Mouse (Mus musculus) intestine, embryonic 15.5 days (tissue): ENCODE results near the gene Fscn3. TPM values are rescaled to one million over a fixed set of nuclear protein-coding genes. Genes with fewer than 3 reads are reported as not detected.

Experiments used
- ATAC-seq: fragments of 200-750 bp; cut with Nextera tagmentation; 2 replicates; pipeline ENCODE4 v1.8.0; 2017; ENCODE audit warnings: moderate TSS enrichment, moderate library complexity
- H3K27ac ChIP-seq: fragments of 300-500 bp; sonication (generic); 2 replicates; pipeline ENCODE4 v1.5.1; 2015; ENCODE audit warnings: mild to moderate bottlenecking, inconsistent platforms
- H3K27me3 ChIP-seq: fragments of 300-500 bp; sonication (generic); replicated peaks from 2 replicates; pipeline ENCODE4 v1.6.1; 2015; ENCODE audit warnings: inconsistent platforms
- H3K36me3 ChIP-seq: fragments of 300-500 bp; sonication (generic); 2 replicates; pipeline ENCODE4 v1.6.1; 2015; ENCODE audit warnings: inconsistent platforms
- H3K4me1 ChIP-seq: fragments of 300-500 bp; sonication (generic); replicated peaks from 2 replicates; pipeline ENCODE4 v1.6.1; 2015; ENCODE audit warnings: inconsistent platforms
- H3K4me2 ChIP-seq: fragments of 300-500 bp; sonication (generic); replicated peaks from 2 replicates; pipeline ENCODE4 v1.6.1; 2015; ENCODE audit warnings: mild to moderate bottlenecking, inconsistent platforms
- H3K4me3 ChIP-seq: fragments of 300-500 bp; sonication (generic); replicated peaks from 2 replicates; pipeline ENCODE4 v1.5.1; 2015; ENCODE audit warnings: inconsistent platforms
- H3K9ac ChIP-seq: fragments of 300-500 bp; sonication (generic); 2 replicates; pipeline ENCODE4 v1.6.1; 2015; ENCODE audit warnings: inconsistent platforms
- H3K9me3 ChIP-seq: fragments of 300-500 bp; sonication (generic); 2 replicates; pipeline ENCODE4 v1.6.1; 2016; ENCODE audit warnings: inconsistent platforms
- WGBS: fragments of 180-500 bp; shearing (Covaris S2); methylation state at CpG from one replicate; pipeline ENCODE4 v1.1.7; 2015; 5-methylcytosine and 5-hydroxymethylcytosine counted together
- polyA plus RNA-seq: library from polyadenylated mRNA; unstranded; fragments of >200 nt; fragmentation: Nextera tagmentation; extraction: Ambion mirVana; gene quantifications from 2 replicates; pipeline ENCODE4 v1.2.1, GENCODE M21; 2015

The Fscn3 gene
- polyA plus RNA-seq, 1 experiment from 2014 or later = not detected

GRCm38 (mm10) chr6:28430795-28431537, 3.4 kb downstream of the Fscn3 start:
- ATAC-seq = peak; percentile 70
- Histone ChIP-seq H3K9ac (no peak overlapping the region), H3K27me3 (no peaks in the 10 kb centered on the region), H3K36me3 (peaks cover 3% of the 10 kb centered on the region; the same call in 1 of the 2 replicates), H3K4me1 (no peaks in the 10 kb centered on the region), H3K27ac (no peak overlapping the region), H3K4me3 (no peak overlapping the region), H3K4me2 (no peak overlapping the region), H3K9me3 (no peaks in the 10 kb centered on the region)
- 70% methylated on average over 10 of the region's 10 CpGs for WGBS

- no peak overlapping the region for H3K27ac ChIP-seq
- 51% methylated on average over 6 of the region's 6 CpGs for WGBS
- H3K9ac ChIP-seq = no peak overlapping the region
- no peaks in the 10 kb centered on the region for H3K36me3 ChIP-seq
- ATAC-seq = peak; percentile 79
- H3K4me1 ChIP-seq = no peaks in the 10 kb centered on the region
- H3K27me3 ChIP-seq = no peaks in the 10 kb centered on the region
- H3K4me2 ChIP-seq = no peak overlapping the region
- H3K4me3 ChIP-seq = no peak overlapping the region
- H3K9me3 ChIP-seq = no peaks in the 10 kb centered on the region
Measured at GRCm38 (mm10) chr6:28431538-28431855, 3.9 kb downstream of the Fscn3 start.

- H3K9me3 ChIP-seq = no peaks in the 10 kb centered on the region
- no peak overlapping the region for H3K9ac ChIP-seq
- H3K4me1 ChIP-seq = no peaks in the 10 kb centered on the region
- WGBS = 82% methylated on average over 7 of the region's 7 CpGs
- H3K36me3 ChIP-seq = no peaks in the 10 kb centered on the region
- ATAC-seq = no peak
- peaks cover 25% of the 10 kb centered on the region for H3K27me3 ChIP-seq
- no peak overlapping the region for H3K27ac ChIP-seq
- no peak overlapping the region for H3K4me2 ChIP-seq
- H3K4me3 ChIP-seq = no peak overlapping the region
Measured at GRCm38 (mm10) chr6:28447937-28448336, 20.3 kb downstream of the Fscn3 start.

- Histone ChIP-seq H3K27ac (no peak within 1 kb of the TSS), H3K9ac (no peak within 1 kb of the TSS), H3K27me3 (peaks cover 25% of the 10 kb centered on the region), H3K9me3 (no peaks in the 10 kb centered on the region), H3K4me1 (no peaks in the 10 kb centered on the region), H3K4me2 (no peak within 1 kb of the TSS), H3K4me3 (no peak within 1 kb of the TSS), H3K36me3 (no peaks in the 10 kb centered on the region)
- WGBS = 77% methylated on average over 2 of the region's 2 CpGs
- ATAC-seq = no peak
Measured at GRCm38 (mm10) chr6:28449253-28449652, 21.7 kb downstream of the Fscn3 start, which contains the start of gene Pax4. Pax4 (minus strand) TSS chr6:28449353.

GRCm38 (mm10) chr6:28450481-28450880, 22.9 kb downstream of the Fscn3 start:
- WGBS = 18% methylated on average over 5 of the region's 5 CpGs
- Histone ChIP-seq H3K36me3 (no peaks in the 10 kb centered on the region), H3K9ac (no peak overlapping the region), H3K4me3 (no peak overlapping the region), H3K27ac (no peak overlapping the region), H3K27me3 (peaks cover 25% of the 10 kb centered on the region), H3K9me3 (no peaks in the 10 kb centered on the region), H3K4me1 (no peaks in the 10 kb centered on the region), H3K4me2 (no peak overlapping the region)
- ATAC-seq = no peak

GRCm38 (mm10) chr6:28450977-28451376, 23.4 kb downstream of the Fscn3 start:
- WGBS = 2% methylated on average over 12 of the region's 12 CpGs
- H3K4me1 ChIP-seq = no peaks in the 10 kb centered on the region
- H3K36me3 ChIP-seq = no peaks in the 10 kb centered on the region
- H3K27ac ChIP-seq = no peak overlapping the region
- H3K9me3 ChIP-seq = no peaks in the 10 kb centered on the region
- ATAC-seq = no peak
- no peak overlapping the region for H3K9ac ChIP-seq
- no peak overlapping the region for H3K4me2 ChIP-seq
- H3K27me3 ChIP-seq = peaks cover 25% of the 10 kb centered on the region
- H3K4me3 ChIP-seq = no peak overlapping the region

- Histone ChIP-seq H3K4me1 (no peaks in the 10 kb centered on the region), H3K27me3 (no peaks in the 10 kb centered on the region), H3K9me3 (no peaks in the 10 kb centered on the region), H3K9ac (no peak overlapping the region), H3K36me3 (no peaks in the 10 kb centered on the region), H3K27ac (no peak overlapping the region), H3K4me2 (no peak overlapping the region), H3K4me3 (no peak overlapping the region)
- ATAC-seq = no peak
Measured at GRCm38 (mm10) chr6:28459221-28459668, 31.7 kb downstream of the Fscn3 start.

- Histone ChIP-seq H3K9me3 (no peaks in the 10 kb centered on the region), H3K27ac (no peak overlapping the region), H3K4me1 (no peaks in the 10 kb centered on the region), H3K27me3 (no peaks in the 10 kb centered on the region), H3K9ac (no peak overlapping the region), H3K4me2 (no peak overlapping the region), H3K4me3 (no peak overlapping the region), H3K36me3 (no peaks in the 10 kb centered on the region)
- no peak for ATAC-seq
- WGBS = 5% methylated on average over 5 of the region's 5 CpGs
Measured at GRCm38 (mm10) chr6:28460534-28460933, 32.9 kb downstream of the Fscn3 start.

- Histone ChIP-seq H3K4me3 (no peak overlapping the region), H3K27ac (no peak overlapping the region), H3K9me3 (no peaks in the 10 kb centered on the region), H3K36me3 (no peaks in the 10 kb centered on the region), H3K4me2 (no peak overlapping the region; the same call in 1 of the 2 replicates), H3K9ac (no peak overlapping the region), H3K27me3 (no peaks in the 10 kb centered on the region), H3K4me1 (no peaks in the 10 kb centered on the region)
- peak; percentile 91 for ATAC-seq
- 16% methylated on average over 6 of the region's 6 CpGs for WGBS
Measured at GRCm38 (mm10) chr6:28464630-28465029, 37.0 kb downstream of the Fscn3 start.

- H3K36me3 ChIP-seq = no peaks in the 10 kb centered on the region
- no peaks in the 10 kb centered on the region for H3K27me3 ChIP-seq
- no peak overlapping the region for H3K4me3 ChIP-seq
- H3K27ac ChIP-seq = no peak overlapping the region
- no peak overlapping the region for H3K4me2 ChIP-seq
- H3K9ac ChIP-seq = no peak overlapping the region
- WGBS = 63% methylated on average over 4 of the region's 4 CpGs
- no peaks in the 10 kb centered on the region for H3K9me3 ChIP-seq
- H3K4me1 ChIP-seq = no peaks in the 10 kb centered on the region
- 0 out of 2 replicates have a peak, but pooled peaks have one; percentile 36 for ATAC-seq
Measured at GRCm38 (mm10) chr6:28470017-28470602, 42.5 kb downstream of the Fscn3 start.

GRCm38 (mm10) chr6:28470621-28471020, 43.0 kb downstream of the Fscn3 start:
- ATAC-seq = no peak
- Histone ChIP-seq H3K27me3 (no peaks in the 10 kb centered on the region), H3K9me3 (no peaks in the 10 kb centered on the region), H3K27ac (no peak overlapping the region), H3K4me3 (no peak overlapping the region), H3K4me1 (no peaks in the 10 kb centered on the region), H3K36me3 (no peaks in the 10 kb centered on the region), H3K9ac (no peak overlapping the region), H3K4me2 (no peak overlapping the region)
- WGBS = 82% methylated on average over 5 of the region's 5 CpGs

GRCm38 (mm10) chr6:28471284-28472035, 43.9 kb downstream of the Fscn3 start:
- no peaks in the 10 kb centered on the region for H3K27me3 ChIP-seq

More at GRCm38 (mm10) chr6:28471284-28472035, 43.9 kb downstream of the Fscn3 start:
- H3K27ac ChIP-seq = no peak overlapping the region
- ATAC-seq = no peak
- no peaks in the 10 kb centered on the region for H3K36me3 ChIP-seq
- 87% methylated on average over 9 of the region's 9 CpGs for WGBS
- no peak overlapping the region for H3K4me2 ChIP-seq
- no peak overlapping the region for H3K9ac ChIP-seq
- H3K4me1 ChIP-seq = no peaks in the 10 kb centered on the region
- H3K4me3 ChIP-seq = no peak overlapping the region
- H3K9me3 ChIP-seq = no peaks in the 10 kb centered on the region
